Mouse (Mus musculus): ENCODE results near the gene Olfr1020.

DNA sequence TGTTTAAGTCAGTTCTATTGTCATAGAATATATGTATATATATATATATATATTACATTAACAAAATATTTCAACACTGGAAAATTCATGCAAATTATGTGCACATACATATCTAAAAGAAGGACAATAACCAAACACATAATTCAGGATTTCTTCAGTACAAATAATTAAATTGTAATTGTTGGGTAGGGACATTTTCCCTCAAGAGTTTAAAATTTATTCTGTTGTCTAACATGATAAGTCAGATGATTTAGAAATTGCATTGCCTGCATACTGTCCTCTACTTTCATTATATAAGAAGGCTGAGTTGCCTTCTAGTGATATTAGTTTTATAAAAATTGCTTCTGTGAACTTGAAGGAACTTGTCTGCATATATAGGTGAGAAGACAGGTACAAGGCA, 28.7 kb upstream of the Olfr1020 start, which contains the start of gene Olfr1018:
- TF ChIP-seq CTCF (IDR thresholded peaks at IDR 0.05; ENCODE audit: extremely low read depth, insufficient read depth, low read length) (no peak), POLR2A (IDR thresholded peaks at IDR 0.05; ENCODE audit: extremely low read depth, insufficient read depth, low read length) (no peak)
